Mouse (Mus musculus) CH12.LX (cell line): ENCODE results near the gene Kat2b. TPM values are rescaled to one million over a fixed set of nuclear protein-coding genes. Genes with fewer than 3 reads are reported as not detected.

Experiments
- DNase-seq: peaks from one replicate; pipeline ENCODE4 v3.0.0-alpha.2; 2013; ENCODE audit errors: extremely low read depth
- H3K27ac ChIP-seq: 2 replicates; pipeline ENCODE4 v1.5.1; 2012; ENCODE audit warnings: low read depth, mild to moderate bottlenecking, control low read depth, moderate library complexity; ENCODE audit not compliant: insufficient read depth
- H3K27me3 ChIP-seq: replicated peaks from 2 replicates; pipeline ENCODE3; 2012; ENCODE audit warnings: inconsistent platforms
- H3K36me3 ChIP-seq, 2 experiments: replicated peaks in 1 of 2; 2 replicates each; pipeline versions ENCODE3 to v1.6.1; 2012; ENCODE audit warnings: inconsistent platforms in 1 of 2, low read length in 1 of 2, mild to moderate bottlenecking in 1 of 2, mixed read lengths in 1 of 2, moderate library complexity in 1 of 2; ENCODE audit not compliant: control insufficient read depth in 1 of 2, insufficient read depth in 1 of 2
- H3K4me1 ChIP-seq, 2 experiments: 2 replicates each; pipeline ENCODE4 v1.6.1; 2012; ENCODE audit warnings: inconsistent platforms in 1 of 2, moderate library complexity in 1 of 2; ENCODE audit not compliant: insufficient read depth in 2 of 2, control insufficient read depth in 1 of 2
- H3K4me2 ChIP-seq: 2 replicates; pipeline ENCODE4 v1.6.1; 2012; ENCODE audit warnings: low read depth, mild to moderate bottlenecking, control low read depth; ENCODE audit not compliant: poor library complexity, insufficient read depth, severe bottlenecking
- H3K4me3 ChIP-seq, 3 experiments: fragments of 150-350 bp in 1 of 3; sonication (generic) in 1 of 3; replicated peaks in 1 of 3; 2 replicates each; pipeline versions ENCODE3 to v1.5.1; 2011 to 2012; ENCODE audit warnings: low read depth in 2 of 3, low read length in 2 of 3, mild to moderate bottlenecking in 2 of 3, moderate library complexity in 2 of 3, control low read depth in 1 of 3, improper control_type of control experiment in 1 of 3, inconsistent platforms in 1 of 3, mixed read lengths in 1 of 3; ENCODE audit not compliant: poor library complexity in 1 of 3
- H3K79me2 ChIP-seq: replicated peaks from 2 replicates; pipeline ENCODE4 v1.6.1; 2012; ENCODE audit warnings: mild to moderate bottlenecking, moderate library complexity; ENCODE audit not compliant: control insufficient read depth, poor library complexity, insufficient read depth, severe bottlenecking; ENCODE audit errors: extremely low read depth
- H3K9ac ChIP-seq: 2 replicates; pipeline ENCODE4 v1.6.1; 2012; ENCODE audit warnings: low read depth, mild to moderate bottlenecking, control low read depth, moderate library complexity; ENCODE audit not compliant: insufficient read depth
- H3K9me3 ChIP-seq: replicated peaks from 2 replicates; pipeline ENCODE3; 2012; ENCODE audit warnings: low read length, inconsistent platforms, mixed read lengths
- BHLHE40 ChIP-seq: IDR thresholded peaks from 2 replicates; pipeline ENCODE4 v1.6.1; 2011; ENCODE audit warnings: mild to moderate bottlenecking, low read depth, low read length, improper control_type of control experiment
- ELF1 ChIP-seq: IDR thresholded peaks from 2 replicates; pipeline ENCODE4 v1.6.1; 2014; ENCODE audit warnings: low read depth, mild to moderate bottlenecking, inconsistent platforms, low read length, improper control_type of control experiment
- ETS1 ChIP-seq: conservative IDR thresholded peaks from 2 replicates; pipeline ENCODE4 v1.6.1; 2012; ENCODE audit warnings: low read depth, mild to moderate bottlenecking, inconsistent platforms, low read length, improper control_type of control experiment, moderate library complexity
- GABPA ChIP-seq: IDR thresholded peaks from 2 replicates; pipeline ENCODE4 v1.6.1; 2012; ENCODE audit warnings: low read depth, low read length, improper control_type of control experiment, inconsistent platforms; ENCODE audit not compliant: insufficient replicate concordance
- HCFC1 ChIP-seq: IDR thresholded peaks from 2 replicates; pipeline ENCODE4 v1.6.1; 2012; ENCODE audit warnings: low read depth, mild to moderate bottlenecking, inconsistent platforms, low read length, improper control_type of control experiment
- IRF4 ChIP-seq: IDR thresholded peaks from 2 replicates; pipeline ENCODE4 v1.6.1; 2014; ENCODE audit warnings: low read depth, mild to moderate bottlenecking, inconsistent platforms, low read length, improper control_type of control experiment
- MAZ ChIP-seq: IDR thresholded peaks from 2 replicates; pipeline ENCODE4 v1.6.1; 2012; ENCODE audit warnings: low read depth, mild to moderate bottlenecking, inconsistent platforms, low read length, improper control_type of control experiment, moderate library complexity
- MEF2A ChIP-seq: IDR thresholded peaks from 2 replicates; pipeline ENCODE4 v1.6.1; 2014; ENCODE audit warnings: low read depth, mild to moderate bottlenecking, inconsistent platforms, low read length, improper control_type of control experiment, borderline replicate concordance
- NELFE ChIP-seq: IDR thresholded peaks from 2 replicates; pipeline ENCODE4 v1.6.1; 2011; ENCODE audit warnings: low read depth, low read length, improper control_type of control experiment
- POLR2AphosphoS2 ChIP-seq: IDR thresholded peaks from 2 replicates; pipeline ENCODE4 v1.6.1; 2011; ENCODE audit warnings: low read depth, low read length, improper control_type of control experiment
- RAD21 ChIP-seq: IDR thresholded peaks from 2 replicates; pipeline ENCODE4 v1.6.1; 2011; ENCODE audit warnings: low read depth, mild to moderate bottlenecking, low read length, improper control_type of control experiment, moderate library complexity
- RCOR1 ChIP-seq: conservative IDR thresholded peaks from 2 replicates; pipeline ENCODE4 v1.6.1; 2012; ENCODE audit warnings: low read depth, mild to moderate bottlenecking, inconsistent platforms, low read length, improper control_type of control experiment
- SIN3A ChIP-seq: IDR thresholded peaks from 2 replicates; pipeline ENCODE4 v1.6.1; 2012; ENCODE audit warnings: low read length, improper control_type of control experiment, inconsistent platforms
- UBTF ChIP-seq: IDR thresholded peaks from 2 replicates; pipeline ENCODE4 v1.6.1; 2012; ENCODE audit warnings: low read depth, mild to moderate bottlenecking, inconsistent platforms, low read length, improper control_type of control experiment, moderate library complexity
- USF1 ChIP-seq: IDR thresholded peaks from 2 replicates; pipeline ENCODE4 v1.6.1; 2014; ENCODE audit warnings: low read depth, mild to moderate bottlenecking, inconsistent platforms, low read length, improper control_type of control experiment
- USF2 ChIP-seq: conservative IDR thresholded peaks from 2 replicates; pipeline ENCODE4 v1.6.1; 2011; ENCODE audit warnings: low read depth, low read length, improper control_type of control experiment
- ZMIZ1 ChIP-seq: IDR thresholded peaks from 2 replicates; pipeline ENCODE4 v1.6.1; 2012; ENCODE audit warnings: low read depth, mild to moderate bottlenecking, inconsistent platforms, low read length, improper control_type of control experiment
- ZNF384 ChIP-seq: IDR thresholded peaks from 2 replicates; pipeline ENCODE4 v1.6.1; 2012; ENCODE audit warnings: low read depth, low read length, improper control_type of control experiment, inconsistent platforms
- dilution Hi-C: fragments of 300-500 bp; cut with MboI; formaldehyde crosslinking; loops from 2 replicates; pipeline ENCODE4 v1.14.3; 2020; ENCODE audit warnings: low sequenced_read_pairs; ENCODE audit not compliant: extremely low pct_unique_long_range_greater_than_20kb, extremely low pct_ligation_motif_present
- in situ Hi-C: fragments of 300-500 bp; cut with MboI; formaldehyde crosslinking; loops from 3 replicates; pipeline ENCODE4 v1.14.3; 2019; ENCODE audit warnings: low sequenced_read_pairs, low pct_ligation_motif_present, low pct_unique_long_range_greater_than_20kb, mixed read lengths
- polyA plus RNA-seq: library from polyadenylated mRNA; unstranded; fragments of >175 nt; gene quantifications from 2 replicates; pipeline ENCODE4 v1.2.1, GENCODE M21; 2012; ENCODE audit warnings: low read depth; ENCODE audit not compliant: insufficient read length
- total RNA-seq, 2 experiments: library from RNA; depleted of rRNA; stranded (reverse); fragments of 300-350 nt in 1 of 2; fragments of >200 nt in 1 of 2; gene quantifications; 2 replicates each; pipeline ENCODE4 v1.2.3; 2012 to 2014

The Kat2b gene
- total and polyA plus RNA-seq, 3 experiments: 3.6 to 4.6 (median 4.1) TPM

DNA sequence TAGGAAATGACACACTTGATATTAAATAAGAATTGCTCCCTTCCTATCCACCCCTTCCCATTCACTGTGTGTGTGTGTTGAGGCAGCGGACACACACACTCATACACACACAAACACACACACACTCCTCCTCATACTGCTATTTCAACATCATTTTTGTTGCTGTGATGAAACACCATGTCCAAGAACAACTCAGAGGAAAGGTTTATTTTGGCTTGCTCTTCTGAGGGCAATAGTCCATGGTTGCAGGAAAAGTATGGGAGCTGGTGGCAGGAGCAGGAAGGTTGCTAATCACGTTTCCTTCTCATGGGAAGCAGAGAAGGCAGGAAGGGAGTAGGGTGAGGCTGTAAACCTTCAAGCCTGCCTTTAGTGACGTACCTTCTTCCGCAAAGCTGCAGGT is 76.7 kb downstream of the Kat2b start:
- TF ChIP-seq POLR2AphosphoS2 (no peak), ELF1 (no peak), MEF2A (no peak), ZMIZ1 (no peak), UBTF (no peak), USF1 (no peak), GABPA (no peak), SIN3A (no peak), MAZ (no peak), BHLHE40 (no peak), IRF4 (no peak), USF2 (no peak)
- H3K9ac ChIP-seq: no peak overlapping the region
- peaks cover 25 to 49% of the 10 kb centered on the region in 2 experiments for H3K36me3 ChIP-seq
- no peaks in the 10 kb centered on the region for H3K9me3 ChIP-seq
- no peak overlapping the region for H3K4me2 ChIP-seq
- no peaks in the 10 kb centered on the region for H3K4me1 ChIP-seq
- dilution Hi-C loops: no loop called here
- no peaks in the 10 kb centered on the region for H3K79me2 ChIP-seq
- in situ Hi-C loops: no loop called here
- DNase-seq: no peak
- H3K27ac ChIP-seq: no peak overlapping the region
- H3K27me3 ChIP-seq: no peaks in the 10 kb centered on the region
- H3K4me3 ChIP-seq: no peak overlapping the region

- H3K9ac ChIP-seq: no peak overlapping the region
- H3K4me1 ChIP-seq: no peaks in the 10 kb centered on the region
- H3K9me3 ChIP-seq: no peaks in the 10 kb centered on the region
- in situ Hi-C loops (no loop called here), dilution Hi-C loops (no loop called here)
- no peaks in the 10 kb centered on the region for H3K27me3 ChIP-seq
- TF ChIP-seq ETS1 (no peak), RCOR1 (no peak), USF2 (no peak), UBTF (no peak), HCFC1 (no peak), ZNF384 (no peak), RAD21 (no peak), USF1 (no peak), NELFE (no peak)
- H3K36me3 ChIP-seq: peaks cover 18 to 31% of the 10 kb centered on the region in 2 experiments
- DNase-seq: no peak
- H3K79me2 ChIP-seq: no peaks in the 10 kb centered on the region
- H3K4me2 ChIP-seq: no peak overlapping the region
- H3K4me3 ChIP-seq: no peak overlapping the region
- H3K27ac ChIP-seq: no peak overlapping the region
Observed at GRCm38 (mm10) chr17:53650251-53650661, 83.6 kb downstream of the Kat2b start.
